Mouse (Mus musculus) heart, embryonic 14.5 days (tissue): ENCODE results near the gene Dnajc19. TPM values are rescaled to one million over a fixed set of nuclear protein-coding genes. Genes with fewer than 3 reads are reported as not detected.

Experiments used
- ATAC-seq: fragments of 200-750 bp; cut with Nextera tagmentation; 2 replicates; pipeline ENCODE4 v1.8.0; 2017; ENCODE audit warnings: low read depth, moderate TSS enrichment; ENCODE audit not compliant: insufficient number of reproducible peaks, insufficient read depth, low FRiP score
- H3K27ac ChIP-seq, 2 experiments: fragments of 200-500 bp in 1 of 2; fragments of 300-500 bp in 1 of 2; sonication (generic) in 1 of 2; replicated peaks in 1 of 2; 2 replicates each; pipeline ENCODE4 v1.5.1; 2012 to 2014; ENCODE audit warnings: low read depth in 2 of 2, low read length in 2 of 2, control low read depth in 1 of 2, mild to moderate bottlenecking in 1 of 2, mixed read lengths in 1 of 2; ENCODE audit not compliant: control insufficient read depth in 1 of 2, insufficient read depth in 1 of 2
- H3K27me3 ChIP-seq: fragments of 300-500 bp; sonication (generic); 2 replicates; pipeline ENCODE4 v1.6.1; 2014; ENCODE audit warnings: mild to moderate bottlenecking, low read length, control low read depth; ENCODE audit not compliant: control insufficient read depth, insufficient read depth
- H3K36me3 ChIP-seq: fragments of 300-500 bp; sonication (generic); 2 replicates; pipeline ENCODE4 v1.6.1; 2014; ENCODE audit warnings: mild to moderate bottlenecking, control low read depth, low read length, mixed read lengths; ENCODE audit not compliant: control insufficient read depth, insufficient read depth
- H3K4me1 ChIP-seq, 2 experiments: fragments of 200-500 bp in 1 of 2; fragments of 300-500 bp in 1 of 2; sonication (generic) in 1 of 2; 2 replicates each; pipeline ENCODE4 v1.6.1; 2012 to 2014; ENCODE audit warnings: low read length in 2 of 2, control low read depth in 1 of 2, mixed read lengths in 1 of 2; ENCODE audit not compliant: control insufficient read depth in 2 of 2, insufficient read depth in 2 of 2
- H3K4me2 ChIP-seq: fragments of 300-500 bp; sonication (generic); 2 replicates; pipeline ENCODE4 v1.6.1; 2014; ENCODE audit warnings: mild to moderate bottlenecking, low read length
- H3K4me3 ChIP-seq, 2 experiments: fragments of 200-500 bp in 1 of 2; fragments of 300-500 bp in 1 of 2; sonication (generic) in 1 of 2; 2 replicates each; pipeline ENCODE4 v1.5.1; 2012 to 2014; ENCODE audit warnings: low read length in 2 of 2, mild to moderate bottlenecking in 2 of 2, control low read depth in 1 of 2, low read depth in 1 of 2, moderate library complexity in 1 of 2; ENCODE audit not compliant: control insufficient read depth in 1 of 2, insufficient read depth in 1 of 2
- H3K9ac ChIP-seq: fragments of 300-500 bp; sonication (generic); 2 replicates; pipeline ENCODE4 v1.6.1; 2014; ENCODE audit warnings: mild to moderate bottlenecking, low read length
- H3K9me3 ChIP-seq: fragments of 300-500 bp; sonication (generic); 2 replicates; pipeline ENCODE4 v1.6.1; 2016; ENCODE audit warnings: low read length, control low read depth; ENCODE audit not compliant: control insufficient read depth
- WGBS: fragments of 180-500 bp; shearing (Covaris S2); extraction: QIAGEN DNeasy Blood & Tissue Kit; methylation state at CpG from one replicate; pipeline ENCODE4 v1.1.7; 2014; 5-methylcytosine and 5-hydroxymethylcytosine counted together
- polyA plus RNA-seq: library from polyadenylated mRNA; unstranded; fragments of >200 nt; fragmentation: Nextera tagmentation; extraction: Ambion mirVana; gene quantifications from 2 replicates; pipeline ENCODE4 v1.2.1, GENCODE M21; 2014

Gene Dnajc19
- polyA plus RNA-seq, 1 experiment from 2014 or later = 149 TPM

DNA sequence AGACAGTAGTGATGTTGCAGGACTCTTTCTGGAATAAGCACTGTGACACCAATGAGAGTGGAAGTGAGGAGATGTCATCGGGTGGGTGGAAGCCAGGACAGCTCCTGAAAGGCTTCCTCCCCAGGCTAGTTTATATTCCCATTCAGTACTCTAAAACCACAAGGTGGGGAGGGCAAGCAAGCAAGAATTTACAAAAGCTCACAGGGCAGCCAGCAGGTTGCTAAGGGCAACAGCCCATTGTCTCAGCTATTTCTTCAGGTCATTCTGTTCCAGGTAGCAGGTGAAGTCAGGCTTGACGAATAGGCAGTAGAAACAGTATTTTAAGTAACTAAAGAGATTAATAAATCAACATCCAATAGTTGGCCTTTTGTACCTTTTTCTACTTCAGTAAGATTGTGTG lies 74.8 kb downstream of the Dnajc19 start:
- no peak overlapping the region for H3K27ac ChIP-seq
- no peak overlapping the region for H3K4me2 ChIP-seq
- ATAC-seq = no peak
- peaks cover 0 to 9% of the 10 kb centered on the region in 2 experiments; a peak in 1 of 4 replicates for H3K4me1 ChIP-seq
- no peaks in the 10 kb centered on the region for H3K36me3 ChIP-seq
- H3K4me3 ChIP-seq = no peak overlapping the region
- no peaks in the 10 kb centered on the region for H3K9me3 ChIP-seq
- H3K27me3 ChIP-seq = no peaks in the 10 kb centered on the region
- H3K9ac ChIP-seq = no peak overlapping the region
- 60% methylated on average over 2 of the region's 2 CpGs for WGBS

Other genes starting within 250 kb of the Dnajc19 start
- 0.96 and 1.2 TPM in 2 replicates for gene Ccdc39, start 237.0 kb downstream of the Dnajc19 start, polyA plus RNA-seq
- 73.9 and 78.5 TPM in 2 replicates for gene Fxr1, start 61.4 kb downstream of the Dnajc19 start, polyA plus RNA-seq